Mouse (Mus musculus): ENCODE data around the gene Ak3. TPM values are rescaled to one million over a fixed set of nuclear protein-coding genes. Genes with fewer than 3 reads are reported as not detected.

Ak3 gene
- polyA plus RNA-seq, 1 experiment from 2014 or later: 107 TPM

DNA sequence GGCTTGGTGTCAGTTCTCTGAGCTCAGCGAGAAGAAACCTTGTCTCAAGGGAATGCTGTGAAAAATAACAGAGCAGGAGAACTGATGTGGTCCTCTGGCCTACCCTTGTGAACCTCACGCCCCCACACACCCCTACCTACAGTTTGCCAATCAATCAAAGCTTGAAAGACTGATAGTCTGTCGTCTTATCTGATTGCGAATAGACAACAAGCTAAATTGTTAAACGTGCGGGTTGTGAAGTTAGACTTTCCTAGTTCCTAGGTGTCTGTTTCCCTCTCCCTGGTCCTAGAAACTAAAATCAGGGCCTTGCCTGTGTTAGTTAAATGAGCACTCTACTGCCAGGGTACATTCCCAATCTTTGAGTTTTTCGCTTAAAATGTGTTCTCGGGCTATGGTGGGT lies 58.2 kb downstream of the Ak3 start:
- ATAC-seq (ENCODE audit: insufficient read depth, low FRiP score, low read depth): no peak
- WGBS: 30% methylated on average over 8 of the region's 8 CpGs
- H3K27ac ChIP-seq: peak overlapping the region; percentile 91

GRCm38 (mm10) chr19:28982617-28983016 lies 65.1 kb downstream of the Ak3 start:
- WGBS: 53% methylated on average over 7 of the region's 7 CpGs
- H3K27me3 ChIP-seq (replicated peaks): no peaks in the 10 kb centered on the region
- H3K4me1 ChIP-seq: no peaks in the 10 kb centered on the region
- no peak overlapping the region for H3K4me3 ChIP-seq (replicated peaks)
- no peak for ATAC-seq (ENCODE audit: insufficient read depth, low FRiP score, low read depth)
- no peaks in the 10 kb centered on the region for H3K36me3 ChIP-seq
- H3K9ac ChIP-seq: no peak overlapping the region
- no peak overlapping the region for H3K27ac ChIP-seq
- H3K4me2 ChIP-seq: no peak overlapping the region
- no peaks in the 10 kb centered on the region for H3K9me3 ChIP-seq

More for the DNA sequence above, 58.2 kb downstream of the Ak3 start:
- H3K4me3 ChIP-seq (replicated peaks): peak overlapping the region; percentile 94
- no peaks in the 10 kb centered on the region for H3K36me3 ChIP-seq
- no peaks in the 10 kb centered on the region for H3K9me3 ChIP-seq
- peak overlapping the region; percentile 55 for H3K4me2 ChIP-seq
- H3K9ac ChIP-seq: peak overlapping the region; percentile 72; the same call in 1 of the 2 replicates
- no peaks in the 10 kb centered on the region for H3K27me3 ChIP-seq (replicated peaks)
- 0 out of 2 replicates have a peak, but pooled peaks cover 5% of the 10 kb centered on the region for H3K4me1 ChIP-seq

- peak overlapping the region; percentile 34 for H3K4me3 ChIP-seq (replicated peaks)
- H3K36me3 ChIP-seq: no peaks in the 10 kb centered on the region
- no peaks in the 10 kb centered on the region for H3K9me3 ChIP-seq
- peaks cover 7% of the 10 kb centered on the region for H3K4me1 ChIP-seq
- peak; percentile 58 for ATAC-seq (ENCODE audit: insufficient read depth, low FRiP score, low read depth)
- H3K27me3 ChIP-seq (replicated peaks): peaks cover 4% of the 10 kb centered on the region; the same call in 1 of the 2 replicates
- WGBS: 16% methylated on average over 35 of the region's 35 CpGs
- H3K4me2 ChIP-seq: peak overlapping the region; percentile 75
- no peak overlapping the region for H3K9ac ChIP-seq
- H3K27ac ChIP-seq: no peak overlapping the region
These were observed 72.7 kb downstream of the Ak3 start for GRCm38 (mm10) chr19:28974862-28975611.

Other genes with a start within 250 kb of the Ak3 start
- gene Slc1a1, start 212.9 kb downstream of the Ak3 start, polyA plus RNA-seq (2015; fragmentation: Nextera tagmentation; extraction: Ambion mirVana): 0.36 and 0.57 TPM in 2 replicates
- gene Plpp6, start 84.0 kb downstream of the Ak3 start, polyA plus RNA-seq (2015; fragmentation: Nextera tagmentation; extraction: Ambion mirVana): 10.3 and 10.7 TPM in 2 replicates
- 0.85 and 1.9 TPM in 2 replicates for gene 4430402I18Rik, start 80.2 kb downstream of the Ak3 start, polyA plus RNA-seq (2015; fragmentation: Nextera tagmentation; extraction: Ambion mirVana)
- 33.5 and 33.9 TPM in 2 replicates for gene Cdc37l1, start 57.6 kb downstream of the Ak3 start, polyA plus RNA-seq (2015; fragmentation: Nextera tagmentation; extraction: Ambion mirVana)
- gene Rcl1, start 53.4 kb upstream of the Ak3 start, polyA plus RNA-seq (2015; fragmentation: Nextera tagmentation; extraction: Ambion mirVana): 57.0 and 57.7 TPM in 2 replicates
- gene Jak2, start 203.9 kb upstream of the Ak3 start, polyA plus RNA-seq (2015; fragmentation: Nextera tagmentation; extraction: Ambion mirVana): 10.2 and 10.5 TPM in 2 replicates

Data from stomach, embryonic 15.5 days (tissue).